Mouse (Mus musculus) testis, adult 2 months (tissue): Measurements from ENCODE around the gene Ifnlr1.

Experiments
- CTCF ChIP-seq: fragments of 200-500 bp; IDR thresholded peaks from 2 replicates; pipeline ENCODE4 v1.5.1; 2012; ENCODE audit warnings: low read depth, mild to moderate bottlenecking, inconsistent platforms, low read length, moderate library complexity; ENCODE audit not compliant: control insufficient read depth, insufficient read depth, insufficient replicate concordance
- POLR2A ChIP-seq: fragments of 200-500 bp; IDR thresholded peaks from 2 replicates; pipeline ENCODE4 v1.6.1; 2012; ENCODE audit warnings: low read depth, mild to moderate bottlenecking, inconsistent platforms, low read length, moderate library complexity; ENCODE audit not compliant: control insufficient read depth

GRCm38 (mm10) chr4:135658899-135659298 is 27.2 kb upstream of the Ifnlr1 start:
- TF ChIP-seq CTCF (no peak), POLR2A (no peak)
